Mouse (Mus musculus) effector memory CD4-positive, alpha-beta T cell, adult 7 months (primary cell): ENCODE measurements around the gene Asic4. TPM values are rescaled to one million over a fixed set of nuclear protein-coding genes. Genes with fewer than 3 reads are reported as not detected.

ENCODE experiments used
- polyA plus RNA-seq: library from polyadenylated mRNA; unstranded; fragments of 100-300 nt; shearing (Covaris generic); gene quantifications from one replicate; pipeline ENCODE4 v1.2.1, GENCODE M21; 2017

Asic4 gene
- not detected for polyA plus RNA-seq

GRCm38 (mm10) chr1:75450314-75451005 lies at the start of gene Asic4:
Asic4 (plus strand) TSS chr1:75450436.

GRCm38 (mm10) chr1:75435475-75436328 lies 14.5 kb upstream of the Asic4 start, which contains the start of gene Gmppa:
Gmppa (plus strand) TSS chr1:75435930.

GRCm38 (mm10) chr1:75478916-75479634 lies 28.8 kb downstream of the Asic4 start, which contains the start of the genes Chpf and Tmem198:
Chpf (minus strand) TSS chr1:75479307.
Tmem198 (plus strand) TSS chr1:75479532.

GRCm38 (mm10) chr1:75505956-75506831 lies 56.0 kb downstream of the Asic4 start, which contains the start of gene Obsl1:
Obsl1 (minus strand) TSS chr1:75506452.

GRCm38 (mm10) chr1:75507006-75507405 lies 56.8 kb downstream of the Asic4 start, which contains the start of gene Inha:
Inha (plus strand) TSS chr1:75507077.

GRCm38 (mm10) chr1:75521321-75522031 lies 71.2 kb downstream of the Asic4 start, which contains the start of gene Stk11ip:
Stk11ip (plus strand) TSS chr1:75521529.

Other genes with a start within 250 kb of the Asic4 start
- 7.4 TPM for gene Glb1l, start 239.6 kb upstream of the Asic4 start, polyA plus RNA-seq
- gene Stk16, start 239.6 kb upstream of the Asic4 start, polyA plus RNA-seq = 59.4 TPM
- 208 TPM for gene Tuba4a, start 230.6 kb upstream of the Asic4 start, polyA plus RNA-seq
- not detected for gene A630095N17Rik, start 218.3 kb upstream of the Asic4 start, polyA plus RNA-seq
- gene Dnajb2, start 214.0 kb upstream of the Asic4 start, polyA plus RNA-seq = 109 TPM
- 0.13 TPM for gene Ptprn, start 185.9 kb upstream of the Asic4 start, polyA plus RNA-seq
- gene Resp18, start 172.0 kb upstream of the Asic4 start, polyA plus RNA-seq = not detected
- 42.9 TPM for gene Dnpep, start 132.4 kb upstream of the Asic4 start, polyA plus RNA-seq
- not detected for gene Des, start 90.1 kb upstream of the Asic4 start, polyA plus RNA-seq
- 0.59 TPM for gene Speg, start 75.1 kb upstream of the Asic4 start, polyA plus RNA-seq
- 97.2 TPM for gene Gmppa, start 14.5 kb upstream of the Asic4 start, polyA plus RNA-seq
- 31.4 TPM for gene Chpf, start 28.9 kb downstream of the Asic4 start, polyA plus RNA-seq
- gene Tmem198, start 29.1 kb downstream of the Asic4 start, polyA plus RNA-seq = 3.5 TPM
- 1.9 TPM for gene Obsl1, start 56.0 kb downstream of the Asic4 start, polyA plus RNA-seq
- not detected for gene Inha, start 56.6 kb downstream of the Asic4 start, polyA plus RNA-seq
- gene Stk11ip, start 71.1 kb downstream of the Asic4 start, polyA plus RNA-seq = 32.1 TPM
- not detected for gene Slc4a3, start 95.8 kb downstream of the Asic4 start, polyA plus RNA-seq